Mouse (Mus musculus): ENCODE results near the gene Slc9a3r2.

- TF ChIP-seq CTCF (IDR thresholded peaks at IDR 0.05; ENCODE audit: low read depth) (no peak), EP300 (optimal IDR thresholded peaks at IDR 0.05) (no peak)
Measured at GRCm38 (mm10) chr17:24608874-24609273, 41.3 kb downstream of the Slc9a3r2 start.

Data from stomach, postnatal 0 days (tissue).